Mouse (Mus musculus): ENCODE measurements around the gene Sp2.

The Sp2 gene

DNA sequence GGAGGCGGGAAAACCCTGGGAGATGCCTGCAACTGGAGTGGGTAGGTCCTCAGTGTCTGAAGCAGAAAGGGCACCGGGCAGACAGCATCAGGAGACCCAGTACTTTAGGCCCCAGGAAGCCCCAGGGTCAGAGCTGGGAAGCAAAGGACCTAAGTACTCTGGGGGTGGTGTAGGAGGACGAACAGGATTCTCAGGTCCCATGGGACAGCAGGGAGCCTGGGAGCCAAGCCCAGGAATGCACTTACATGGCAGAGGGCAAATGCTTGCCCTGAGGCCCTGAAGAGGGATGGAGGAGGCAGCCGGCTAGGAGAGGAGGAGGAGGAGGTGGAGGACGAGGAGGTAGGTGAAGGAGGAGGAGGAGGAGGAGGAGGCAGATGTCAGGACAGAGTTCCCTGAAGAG is 12.3 kb upstream of the Sp2 start:
- DNase-seq: no peak

DNA sequence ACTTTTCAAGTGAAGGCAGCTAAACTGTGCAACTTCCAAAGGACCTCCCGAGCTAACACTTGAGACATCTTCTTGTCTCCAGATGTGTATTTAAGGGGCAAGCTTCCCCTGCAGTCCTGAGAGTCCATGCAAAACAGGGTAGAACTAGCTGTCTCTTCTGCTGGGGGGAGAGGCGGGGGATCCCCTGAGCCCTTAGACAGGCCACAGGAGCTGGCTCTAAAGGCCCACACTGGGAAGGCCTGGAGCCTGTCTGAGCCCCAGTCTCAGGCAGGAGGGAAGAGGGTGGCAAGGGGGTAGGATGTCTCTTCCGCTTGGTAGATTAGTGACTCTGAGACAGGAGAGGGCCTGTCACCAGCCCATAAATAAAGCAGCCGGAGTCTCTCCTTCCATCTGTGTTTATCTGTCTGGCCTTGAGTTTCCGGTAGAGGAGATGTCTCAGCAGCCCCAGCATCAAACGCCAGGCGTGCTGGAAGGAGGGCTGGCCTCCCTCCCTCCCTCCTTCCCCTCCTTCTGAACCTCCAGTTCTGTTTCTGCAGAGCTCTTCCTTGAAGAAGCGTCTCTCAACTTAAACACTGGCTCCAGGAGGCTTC is 10.1 kb upstream of the Sp2 start:
- no peak for DNase-seq

DNA sequence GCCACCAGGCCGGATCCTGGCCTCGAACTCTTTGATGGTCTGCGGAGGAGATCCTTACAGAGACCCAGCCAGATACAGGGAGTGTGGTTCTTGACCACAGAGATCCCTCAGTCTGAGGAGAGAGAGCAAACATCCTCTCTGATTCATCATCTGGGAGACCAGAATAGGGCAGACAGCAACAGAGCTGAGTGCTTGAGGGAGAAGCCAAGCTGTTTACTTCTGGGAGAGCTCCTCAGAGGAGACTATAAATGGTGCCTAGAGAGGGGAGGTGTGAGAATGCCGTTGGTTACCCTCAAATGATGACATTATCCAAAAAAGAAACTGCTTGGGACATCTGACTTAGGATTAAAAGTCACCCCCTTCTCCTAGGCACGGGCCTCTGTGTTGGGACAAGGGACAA is 8.7 kb upstream of the Sp2 start:
- DNase-seq: no peak

DNA sequence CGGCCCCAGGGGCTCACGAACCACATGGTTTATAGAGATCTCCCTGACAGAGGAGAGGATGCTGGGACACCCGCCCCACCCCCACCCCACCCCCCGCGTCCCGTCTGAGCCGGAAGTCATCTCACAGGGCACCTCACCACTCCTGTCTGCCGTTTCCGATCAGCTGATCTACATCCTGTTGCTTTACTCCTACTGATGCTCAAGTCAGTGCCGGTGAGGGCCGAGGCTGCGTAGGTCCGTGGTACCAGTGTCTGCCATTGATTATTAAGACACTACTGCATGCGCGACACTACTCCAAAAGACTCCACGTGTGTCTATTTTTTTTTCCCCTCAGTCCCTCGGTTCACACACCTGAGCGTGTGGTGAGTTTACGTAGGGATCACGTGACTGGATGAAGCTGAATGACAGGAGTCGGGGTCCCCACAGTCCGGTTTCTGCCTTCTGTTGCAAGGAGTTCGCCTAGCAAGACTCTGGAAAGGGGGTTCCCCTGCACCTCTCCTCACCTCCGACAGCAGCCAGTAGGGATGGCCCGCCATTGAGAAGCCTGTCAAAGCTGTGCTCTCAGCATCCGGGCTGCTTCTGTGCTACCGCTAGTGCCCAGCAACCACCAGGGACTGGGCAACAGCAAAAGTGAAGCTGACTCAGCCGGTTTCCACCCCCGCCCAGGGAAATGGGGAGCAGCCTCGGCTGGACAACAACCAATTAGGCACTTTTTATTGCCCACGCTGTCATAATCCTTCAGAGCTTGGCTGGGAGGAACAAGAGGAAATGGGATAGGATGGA is 5.3 kb upstream of the Sp2 start:
- DNase-seq: no peak

GRCm38 (mm10) chr11:96986463-96986862 is 3.7 kb upstream of the Sp2 start:
- no peak for DNase-seq

DNA sequence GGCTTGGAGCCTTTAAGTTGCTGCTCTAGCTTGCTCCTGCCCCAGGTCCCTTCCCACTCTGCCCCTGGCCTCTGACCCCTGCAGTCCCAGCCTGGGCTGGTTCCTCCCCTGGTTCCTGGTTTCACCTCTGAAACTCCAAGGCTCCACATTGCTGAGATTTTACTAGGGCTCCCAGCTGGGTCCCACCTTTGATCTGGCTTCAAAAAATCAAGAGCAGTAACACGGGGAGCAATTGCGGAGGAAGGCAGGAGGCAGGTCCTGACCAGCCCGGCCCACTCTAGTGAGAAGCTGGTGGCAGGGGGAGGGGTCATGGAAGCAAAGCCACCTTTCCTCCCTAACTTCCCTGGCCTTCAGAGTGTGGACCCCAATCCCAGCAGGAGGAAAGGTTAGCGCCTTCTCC is 2.1 kb upstream of the Sp2 start:
- no peak for DNase-seq

GRCm38 (mm10) chr11:96982355-96982754 is 404 bp downstream of the Sp2 start:
- peak; percentile 86 for DNase-seq

- no peak for DNase-seq
These were observed 1.3 kb downstream of the Sp2 start for GRCm38 (mm10) chr11:96981461-96981860.

- no peak for DNase-seq
These were observed 2.7 kb downstream of the Sp2 start for GRCm38 (mm10) chr11:96980021-96980420.

- no peak for DNase-seq
These were observed 3.4 kb downstream of the Sp2 start for GRCm38 (mm10) chr11:96979329-96979728.

- DNase-seq: no peak
These were observed 4.1 kb downstream of the Sp2 start for GRCm38 (mm10) chr11:96978401-96979246.

DNA sequence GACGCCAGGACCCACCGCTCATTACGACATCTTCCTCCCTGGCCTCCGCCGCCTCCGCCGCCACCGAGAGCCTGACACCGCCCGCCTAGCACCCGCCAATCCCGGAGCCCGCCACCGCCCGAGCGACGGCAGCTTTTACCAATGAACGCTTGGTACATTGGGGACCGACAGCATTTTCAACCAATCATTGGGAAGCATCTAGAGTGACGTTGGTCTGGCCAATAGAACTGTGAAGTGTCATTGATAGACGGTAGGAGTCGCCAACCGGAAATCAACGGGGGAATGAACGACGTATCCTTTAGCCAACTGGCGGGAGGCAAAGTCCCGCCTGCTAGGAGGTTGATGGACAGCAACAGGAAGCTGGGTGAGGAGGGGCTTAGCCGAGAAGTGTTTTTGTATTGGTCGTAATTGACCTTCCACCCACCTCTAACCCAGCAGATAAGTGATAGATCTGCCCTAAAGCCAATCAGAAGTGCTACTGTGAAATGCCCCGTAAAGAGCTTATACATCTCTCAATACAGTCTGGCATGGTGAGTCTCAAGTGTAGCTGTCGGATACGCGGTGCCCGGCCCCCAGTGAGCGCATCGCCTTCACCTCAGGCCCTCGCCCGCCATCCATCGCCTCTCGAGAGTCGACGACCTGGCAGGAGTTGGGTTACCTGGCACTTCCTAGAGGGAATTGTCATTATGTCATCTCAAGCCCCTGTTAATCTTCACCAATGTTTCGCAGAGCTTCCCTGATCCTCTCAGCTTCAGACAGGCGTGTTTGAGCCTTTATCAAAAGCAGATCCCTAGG is 5.0 kb downstream of the Sp2 start:
- DNase-seq: peak; percentile 99

- peak; percentile 87 for DNase-seq
These were observed 5.7 kb downstream of the Sp2 start for GRCm38 (mm10) chr11:96976911-96977591.

GRCm38 (mm10) chr11:96976379-96976687 is 6.4 kb downstream of the Sp2 start:
- no peak for DNase-seq

DNA sequence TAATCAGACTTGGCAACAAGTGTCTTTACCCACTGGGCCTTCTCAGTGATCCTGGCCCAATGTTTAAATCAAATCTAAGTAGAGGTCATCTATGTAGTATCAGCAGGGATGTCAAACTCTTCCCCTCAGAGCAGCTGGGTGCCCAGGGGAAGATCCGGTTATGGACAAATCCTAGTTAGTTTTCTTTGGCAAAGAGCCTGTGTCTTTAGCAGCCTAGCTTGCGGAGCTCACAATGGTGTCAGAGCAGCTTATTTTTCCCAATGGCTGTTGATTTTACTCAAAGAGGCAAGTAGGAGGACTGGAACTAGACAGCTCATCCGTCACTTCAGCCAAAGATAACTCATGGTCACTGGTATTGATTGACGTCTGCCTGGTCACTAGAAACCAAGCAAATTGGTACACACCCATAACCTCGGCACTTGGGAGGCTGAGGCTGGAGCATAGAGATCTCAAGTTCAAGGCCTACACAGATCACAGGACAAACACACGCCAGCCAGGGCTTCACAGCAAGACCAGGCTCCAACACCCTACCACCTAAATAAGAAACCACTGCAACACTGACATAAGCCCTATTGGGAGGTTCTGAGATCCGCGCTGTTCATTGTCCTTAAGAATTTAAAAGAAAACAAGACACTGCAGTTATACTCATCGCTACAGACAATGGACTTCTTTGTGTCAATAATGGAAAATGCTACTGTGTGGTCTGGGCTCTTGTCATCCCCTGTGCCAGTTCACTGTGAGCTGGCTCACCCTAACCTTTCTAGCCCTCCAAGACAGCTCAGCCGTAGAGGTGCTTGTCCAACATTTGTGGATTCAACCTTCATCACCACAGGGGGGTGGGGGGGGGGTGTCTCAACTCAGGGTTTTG is 7.0 kb downstream of the Sp2 start:
- DNase-seq: peak; percentile 41

DNA sequence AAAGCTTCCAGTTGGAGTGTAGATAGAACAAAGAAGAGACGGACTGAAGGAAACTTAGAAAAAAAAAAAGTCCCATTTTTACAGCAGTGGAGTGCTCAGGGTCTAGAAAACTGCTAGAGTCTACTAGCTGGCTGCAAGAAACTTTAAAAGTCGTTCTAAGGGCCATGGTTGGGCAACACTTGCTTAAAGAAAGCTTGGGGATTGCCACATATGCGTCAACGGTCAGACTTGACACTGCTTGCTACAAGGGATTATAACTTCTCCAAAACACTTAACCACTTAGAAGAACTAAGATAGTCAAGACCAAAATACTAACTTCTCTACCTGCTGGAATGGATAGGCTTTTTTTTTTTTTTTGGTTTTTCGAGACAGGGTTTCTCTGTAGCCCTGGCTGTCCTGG is 7.9 kb downstream of the Sp2 start:
- no peak for DNase-seq

DNA sequence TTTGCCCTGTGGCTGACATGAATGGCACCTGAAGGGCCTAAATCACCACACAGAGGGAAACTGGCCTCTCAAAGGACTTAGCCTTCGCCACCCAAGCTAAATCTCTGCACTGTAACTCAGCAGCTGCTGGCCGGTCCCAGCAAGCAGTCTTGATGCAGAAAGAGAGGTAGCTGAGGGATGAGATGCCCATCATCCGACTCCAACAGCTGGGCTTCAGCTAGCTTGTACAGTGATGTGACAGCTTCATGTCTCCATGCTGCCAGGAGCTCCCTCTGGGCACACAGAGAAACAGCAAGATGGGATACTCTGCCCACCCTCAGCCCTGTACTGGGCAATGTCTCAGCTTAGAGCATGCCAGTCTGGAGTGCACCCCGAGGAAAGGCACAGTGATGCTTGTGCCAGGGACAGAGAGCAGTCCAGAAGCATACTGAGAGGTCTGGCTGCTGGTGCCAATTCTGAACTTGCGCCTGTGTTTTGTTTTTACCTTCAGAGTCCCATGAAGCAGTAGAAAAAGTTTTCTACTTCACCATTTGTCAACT is 9.3 kb downstream of the Sp2 start:
- peak; percentile 63 for DNase-seq

DNA sequence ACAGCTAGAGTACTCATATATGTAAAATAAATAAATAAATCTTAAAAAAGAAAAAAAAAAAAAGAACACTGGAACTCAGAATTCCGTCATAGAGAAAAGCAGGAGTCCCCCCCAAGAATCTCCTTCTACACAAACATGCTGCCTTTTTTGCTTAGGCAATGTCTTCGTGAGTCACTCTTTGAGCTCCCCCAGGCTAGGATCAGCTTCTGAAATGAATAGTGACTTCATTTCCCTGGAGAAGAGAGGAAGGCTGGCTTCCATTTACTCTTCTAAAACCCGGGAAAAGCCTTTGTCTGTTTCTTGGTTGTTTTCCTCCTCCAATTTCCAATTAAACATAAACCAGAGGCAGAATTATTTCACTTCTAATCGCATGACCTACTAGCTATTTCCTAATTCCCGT is 9.9 kb downstream of the Sp2 start:
- DNase-seq: no peak

GRCm38 (mm10) chr11:96970341-96970740 is 12.4 kb downstream of the Sp2 start:
- DNase-seq: no peak

DNA sequence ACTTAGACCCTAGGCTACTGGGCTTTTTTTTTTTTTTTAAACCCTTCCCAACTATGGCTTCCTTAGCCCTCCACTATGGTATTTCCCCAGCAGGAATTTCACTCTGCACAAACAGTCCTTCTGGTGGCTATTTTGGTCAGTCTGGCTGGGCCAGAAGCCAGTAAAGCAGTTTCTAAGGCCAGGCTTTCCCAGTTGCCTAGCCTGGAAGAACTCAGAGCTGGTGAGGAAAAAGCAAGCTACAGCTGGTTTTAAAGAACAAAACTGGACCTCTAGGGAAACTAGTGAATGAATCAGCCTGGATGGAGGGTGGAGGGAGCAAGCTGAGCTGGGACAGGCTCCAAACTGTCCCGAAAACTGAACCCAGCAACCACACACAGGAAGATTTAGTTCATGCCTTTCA is 13.0 kb downstream of the Sp2 start:
- peak; percentile 68 for DNase-seq

DNA sequence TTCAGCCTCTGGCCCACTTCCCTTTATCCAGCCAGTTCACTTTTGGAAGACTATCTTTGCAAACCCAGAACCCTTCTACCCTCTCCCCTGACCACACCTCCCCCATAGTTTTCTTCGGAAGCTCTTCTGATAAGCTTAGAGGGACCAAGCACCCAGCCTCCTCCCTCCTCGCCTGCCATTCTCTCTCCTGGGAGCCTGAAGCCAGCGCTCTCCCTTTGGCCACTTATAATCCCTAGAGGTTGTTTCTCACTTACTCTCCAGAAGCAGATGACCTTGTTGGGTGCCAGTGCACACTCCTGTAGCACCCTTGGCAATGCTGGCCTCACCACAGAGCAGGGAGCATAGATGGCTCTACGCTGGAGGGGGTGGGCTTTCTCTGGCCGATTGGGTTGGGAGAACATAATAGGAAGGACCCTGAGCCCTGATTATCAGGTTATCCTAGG is 13.5 kb downstream of the Sp2 start:
- DNase-seq: peak; percentile 49
